Mouse (Mus musculus): ENCODE measurements around the gene Degs1. TPM values are rescaled to one million over a fixed set of nuclear protein-coding genes. Genes with fewer than 3 reads are reported as not detected.

Gene Degs1
- polyA plus RNA-seq, 1 experiment from 2014 or later: 87.1 TPM

GRCm38 (mm10) chr1:182279436-182279835 lies 3.2 kb downstream of the Degs1 start:
- Histone ChIP-seq H3K9me3 (no peaks in the 10 kb centered on the region), H3K4me1 (replicated peaks) (peaks cover 29% of the 10 kb centered on the region), H3K4me2 (no peak overlapping the region), H3K36me3 (peaks cover 30% of the 10 kb centered on the region), H3K9ac (no peak overlapping the region), H3K27ac (replicated peaks) (no peak overlapping the region), H3K4me3 (no peak overlapping the region), H3K27me3 (0 out of 2 replicates have a peak, but pooled peaks cover 4% of the 10 kb centered on the region)
- no peak for ATAC-seq (ENCODE audit: low FRiP score, low read depth)
- 95% methylated on average over 4 of the region's 4 CpGs for WGBS

GRCm38 (mm10) chr1:182275109-182275508 lies 7.5 kb downstream of the Degs1 start:
- no peak overlapping the region for H3K4me2 ChIP-seq
- peaks cover 3% of the 10 kb centered on the region for H3K4me1 ChIP-seq (replicated peaks)
- H3K27me3 ChIP-seq: no peaks in the 10 kb centered on the region
- H3K9me3 ChIP-seq: no peaks in the 10 kb centered on the region
- H3K36me3 ChIP-seq: peaks cover 34% of the 10 kb centered on the region
- no peak overlapping the region for H3K9ac ChIP-seq
- 94% methylated on average over 6 of the region's 6 CpGs for WGBS
- ATAC-seq (ENCODE audit: low FRiP score, low read depth): no peak
- no peak overlapping the region for H3K4me3 ChIP-seq
- H3K27ac ChIP-seq (replicated peaks): no peak overlapping the region

GRCm38 (mm10) chr1:182271632-182272031 lies 11.0 kb downstream of the Degs1 start:
- Histone ChIP-seq H3K9ac (no peak overlapping the region), H3K4me1 (replicated peaks) (no peaks in the 10 kb centered on the region), H3K27ac (replicated peaks) (no peak overlapping the region), H3K9me3 (no peaks in the 10 kb centered on the region), H3K4me2 (no peak overlapping the region), H3K36me3 (peaks cover 12% of the 10 kb centered on the region; the same call in 1 of the 2 replicates), H3K27me3 (no peaks in the 10 kb centered on the region), H3K4me3 (no peak overlapping the region)
- WGBS: 86% methylated on average over 5 of the region's 5 CpGs
- no peak for ATAC-seq (ENCODE audit: low FRiP score, low read depth)

GRCm38 (mm10) chr1:182271130-182271529 lies 11.5 kb downstream of the Degs1 start:
- 86% methylated on average over 5 of the region's 5 CpGs for WGBS
- ATAC-seq (ENCODE audit: low FRiP score, low read depth): no peak
- Histone ChIP-seq H3K27me3 (no peaks in the 10 kb centered on the region), H3K4me1 (replicated peaks) (no peaks in the 10 kb centered on the region), H3K27ac (replicated peaks) (no peak overlapping the region), H3K9me3 (no peaks in the 10 kb centered on the region), H3K9ac (no peak overlapping the region), H3K4me2 (no peak overlapping the region), H3K4me3 (no peak overlapping the region), H3K36me3 (peaks cover 9% of the 10 kb centered on the region; the same call in 1 of the 2 replicates)

GRCm38 (mm10) chr1:182268317-182268716 lies 14.3 kb downstream of the Degs1 start:
- H3K4me3 ChIP-seq: no peak overlapping the region
- WGBS: 43% methylated on average over 4 of the region's 4 CpGs
- H3K9me3 ChIP-seq: no peaks in the 10 kb centered on the region
- no peaks in the 10 kb centered on the region for H3K4me1 ChIP-seq (replicated peaks)
- no peaks in the 10 kb centered on the region for H3K27me3 ChIP-seq
- H3K4me2 ChIP-seq: no peak overlapping the region
- ATAC-seq (ENCODE audit: low FRiP score, low read depth): no peak
- H3K27ac ChIP-seq (replicated peaks): no peak overlapping the region
- no peak overlapping the region for H3K9ac ChIP-seq
- H3K36me3 ChIP-seq: peaks cover 4% of the 10 kb centered on the region; the same call in 1 of the 2 replicates

GRCm38 (mm10) chr1:182266028-182266525 lies 16.5 kb downstream of the Degs1 start:
- H3K27ac ChIP-seq (replicated peaks): no peak overlapping the region
- no peaks in the 10 kb centered on the region for H3K9me3 ChIP-seq
- H3K4me1 ChIP-seq (replicated peaks): no peaks in the 10 kb centered on the region
- 96% methylated on average over 11 of the region's 11 CpGs for WGBS
- H3K36me3 ChIP-seq: no peaks in the 10 kb centered on the region
- no peak for ATAC-seq (ENCODE audit: low FRiP score, low read depth)
- no peak overlapping the region for H3K4me2 ChIP-seq
- no peak overlapping the region for H3K9ac ChIP-seq
- H3K27me3 ChIP-seq: no peaks in the 10 kb centered on the region
- H3K4me3 ChIP-seq: no peak overlapping the region

GRCm38 (mm10) chr1:182256041-182256680 lies 26.4 kb downstream of the Degs1 start:
- H3K9me3 ChIP-seq: no peaks in the 10 kb centered on the region
- no peaks in the 10 kb centered on the region for H3K4me1 ChIP-seq (replicated peaks)
- H3K36me3 ChIP-seq: no peaks in the 10 kb centered on the region
- 89% methylated on average over 11 of the region's 11 CpGs for WGBS
- ATAC-seq (ENCODE audit: low FRiP score, low read depth): no peak
- H3K27ac ChIP-seq (replicated peaks): no peak overlapping the region
- no peak overlapping the region for H3K9ac ChIP-seq
- H3K27me3 ChIP-seq: no peaks in the 10 kb centered on the region
- H3K4me2 ChIP-seq: no peak overlapping the region
- H3K4me3 ChIP-seq: no peak overlapping the region

- 86% methylated on average over 11 of the region's 11 CpGs for WGBS
- H3K4me3 ChIP-seq: no peak overlapping the region
- no peaks in the 10 kb centered on the region for H3K4me1 ChIP-seq (replicated peaks)
- H3K9ac ChIP-seq: no peak overlapping the region
- no peak overlapping the region for H3K27ac ChIP-seq (replicated peaks)
- no peaks in the 10 kb centered on the region for H3K36me3 ChIP-seq
- ATAC-seq (ENCODE audit: low FRiP score, low read depth): no peak
- H3K4me2 ChIP-seq: no peak overlapping the region
- no peaks in the 10 kb centered on the region for H3K27me3 ChIP-seq
- H3K9me3 ChIP-seq: no peaks in the 10 kb centered on the region
Observed at GRCm38 (mm10) chr1:182255031-182255430, 27.6 kb downstream of the Degs1 start.

GRCm38 (mm10) chr1:182254618-182255017 lies 28.0 kb downstream of the Degs1 start:
- Histone ChIP-seq H3K4me3 (no peak overlapping the region), H3K27ac (replicated peaks) (no peak overlapping the region), H3K4me2 (no peak overlapping the region), H3K9me3 (no peaks in the 10 kb centered on the region), H3K36me3 (no peaks in the 10 kb centered on the region), H3K27me3 (no peaks in the 10 kb centered on the region), H3K9ac (no peak overlapping the region), H3K4me1 (replicated peaks) (no peaks in the 10 kb centered on the region)
- ATAC-seq (ENCODE audit: low FRiP score, low read depth): no peak
- WGBS: 92% methylated on average over 8 of the region's 8 CpGs

- ATAC-seq (ENCODE audit: low FRiP score, low read depth): no peak
- 92% methylated on average over 12 of the region's 12 CpGs for WGBS
- no peak overlapping the region for H3K4me3 ChIP-seq
- no peak overlapping the region for H3K4me2 ChIP-seq
- H3K27me3 ChIP-seq: no peaks in the 10 kb centered on the region
- H3K9me3 ChIP-seq: no peaks in the 10 kb centered on the region
- no peaks in the 10 kb centered on the region for H3K4me1 ChIP-seq (replicated peaks)
- no peak overlapping the region for H3K27ac ChIP-seq (replicated peaks)
- no peaks in the 10 kb centered on the region for H3K36me3 ChIP-seq
- no peak overlapping the region for H3K9ac ChIP-seq
Observed at GRCm38 (mm10) chr1:182253756-182254534, 28.7 kb downstream of the Degs1 start.

GRCm38 (mm10) chr1:182252534-182253171 lies 30.0 kb downstream of the Degs1 start:
- Histone ChIP-seq H3K27me3 (no peaks in the 10 kb centered on the region), H3K36me3 (no peaks in the 10 kb centered on the region), H3K27ac (replicated peaks) (no peak overlapping the region), H3K9me3 (no peaks in the 10 kb centered on the region), H3K4me1 (replicated peaks) (no peaks in the 10 kb centered on the region), H3K4me2 (no peak overlapping the region), H3K9ac (no peak overlapping the region), H3K4me3 (no peak overlapping the region)
- 72% methylated on average over 10 of the region's 10 CpGs for WGBS
- no peak for ATAC-seq (ENCODE audit: low FRiP score, low read depth)

GRCm38 (mm10) chr1:182250734-182251133 lies 31.9 kb downstream of the Degs1 start:
- H3K27me3 ChIP-seq: no peaks in the 10 kb centered on the region
- WGBS: 81% methylated on average over 4 of the region's 4 CpGs
- no peak for ATAC-seq (ENCODE audit: low FRiP score, low read depth)

More at GRCm38 (mm10) chr1:182250734-182251133, 31.9 kb downstream of the Degs1 start:
- Histone ChIP-seq H3K9me3 (no peaks in the 10 kb centered on the region), H3K4me3 (no peak overlapping the region), H3K9ac (no peak overlapping the region), H3K27ac (replicated peaks) (no peak overlapping the region), H3K4me1 (replicated peaks) (no peaks in the 10 kb centered on the region), H3K36me3 (no peaks in the 10 kb centered on the region), H3K4me2 (no peak overlapping the region)

Measured in hindbrain, embryonic 15.5 days (tissue).